Mouse (Mus musculus) cerebellum, postnatal 10 days (tissue): ENCODE data around the gene Slc38a10.
A peak's percentile ranks its signal among the peaks of the same experiment; 100 is the strongest.

Source experiments
- DNase-seq, 2 experiments: peaks; one replicate each; pipeline ENCODE4 v3.0.0; 2021; ENCODE audit warnings: mixed read lengths in 2 of 2

Slc38a10 gene

DNA sequence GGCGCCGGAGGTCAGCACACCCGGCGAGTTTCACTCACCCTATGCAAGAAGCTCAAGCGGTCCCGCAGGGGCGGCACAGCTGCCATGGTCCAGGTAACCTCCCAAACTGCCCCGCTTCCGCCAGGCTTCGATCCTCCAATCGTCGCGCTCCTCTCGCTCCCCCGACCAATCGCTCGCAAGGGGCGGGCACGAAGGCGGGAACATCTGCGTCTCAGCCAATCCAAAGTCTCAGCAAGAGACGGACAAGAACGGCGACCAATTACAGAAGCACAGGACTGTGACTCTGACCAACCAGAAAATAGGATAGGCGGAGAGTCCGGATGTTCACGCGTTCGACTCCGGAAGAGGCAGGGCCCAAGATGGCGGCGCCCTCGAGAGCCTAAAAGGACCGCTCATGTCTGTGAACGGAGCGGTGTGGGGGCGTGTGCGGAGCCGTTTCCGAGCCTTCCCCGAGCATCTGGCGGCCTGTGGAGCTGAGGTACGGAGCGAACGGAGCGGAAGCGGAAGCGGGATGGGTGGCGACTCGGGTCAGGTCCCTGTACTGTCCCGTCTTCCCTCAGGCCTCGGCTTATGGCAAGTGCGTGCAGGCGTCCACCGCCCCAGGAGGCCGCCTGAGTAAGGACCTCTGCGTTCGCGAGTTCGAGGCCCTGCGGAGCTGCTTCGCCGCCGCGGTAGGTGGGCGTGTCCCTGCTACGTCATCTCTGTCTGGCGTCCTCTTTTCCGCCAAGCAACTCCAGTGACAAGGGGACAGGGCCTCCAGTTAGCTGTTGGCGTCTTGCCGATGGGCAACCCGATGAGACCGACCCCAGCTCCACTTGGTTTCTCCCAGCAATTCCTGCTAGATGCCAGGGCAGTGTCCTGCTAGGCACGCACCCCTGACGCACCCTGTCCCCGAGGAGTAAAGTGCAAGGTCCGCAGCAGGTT, 52.3 kb downstream of the Slc38a10 start, which contains the start of the genes Tepsin and Ndufaf8:
Gene Tepsin (minus strand): TSS at position 144 of the 924 bp plus-strand sequence.
Gene Ndufaf8 (plus strand): TSS at position 341 of the 924 bp plus-strand sequence.
- DNase-seq: peak; percentile 97

DNA sequence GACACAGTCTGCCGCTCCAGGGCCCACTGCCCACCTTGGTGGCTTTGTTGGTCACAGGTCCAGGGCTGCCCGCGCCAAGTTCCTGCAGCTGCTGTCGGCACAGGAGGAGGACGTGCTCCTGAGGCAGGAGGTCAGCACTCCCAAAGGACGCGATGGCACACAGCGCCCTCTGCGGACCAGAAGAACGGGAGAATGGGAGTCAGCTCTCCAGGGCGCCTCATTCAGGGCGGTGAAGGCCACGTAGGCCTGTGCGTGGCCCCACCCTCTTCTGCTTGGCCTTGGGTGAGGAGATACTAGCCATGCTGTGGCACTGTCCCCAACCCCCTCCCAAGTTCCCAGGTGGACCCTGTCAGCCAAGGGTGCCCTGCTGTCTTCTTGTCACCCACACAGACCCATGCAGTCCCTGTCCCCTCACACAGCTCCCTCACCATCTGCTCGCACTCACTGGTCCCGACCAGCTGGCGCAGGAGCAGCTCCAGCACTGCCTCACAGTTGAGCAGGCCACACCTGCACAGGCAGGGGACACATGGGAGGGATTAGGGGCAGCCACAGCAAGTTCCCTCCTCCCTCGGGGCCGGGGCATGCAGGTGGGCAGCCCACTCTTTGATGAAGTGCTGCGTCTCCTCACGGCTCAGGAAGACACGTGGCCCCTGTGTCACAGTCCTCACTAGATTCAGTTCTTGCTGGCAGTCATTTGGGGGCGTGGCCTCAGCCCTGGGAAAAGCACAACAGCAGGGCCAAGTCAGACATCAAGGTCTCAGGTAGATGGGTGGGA, 58.1 kb downstream of the Slc38a10 start:
- peak in 1 of 2 experiments; percentile 54 for DNase-seq

DNA sequence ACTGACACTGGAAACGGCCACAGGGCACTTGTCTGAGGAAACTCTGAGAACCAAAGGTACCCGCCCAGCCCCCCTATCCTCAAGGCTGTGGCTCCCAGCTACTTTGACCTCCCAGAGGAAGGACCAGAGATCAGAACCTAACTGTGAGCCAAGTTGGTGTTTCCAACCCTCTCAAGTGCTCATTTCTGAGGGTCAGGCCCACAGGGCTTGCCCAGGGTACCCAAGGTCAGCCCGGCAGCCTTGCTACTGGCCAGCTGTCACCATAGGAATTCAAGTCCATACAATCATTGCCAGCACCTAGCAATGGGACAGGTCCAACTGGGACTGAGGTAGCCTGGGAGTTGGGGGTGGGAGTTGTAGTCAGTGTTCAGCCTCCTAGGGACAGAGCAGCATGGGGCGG, 60.5 kb downstream of the Slc38a10 start:
- no peak for DNase-seq

DNA sequence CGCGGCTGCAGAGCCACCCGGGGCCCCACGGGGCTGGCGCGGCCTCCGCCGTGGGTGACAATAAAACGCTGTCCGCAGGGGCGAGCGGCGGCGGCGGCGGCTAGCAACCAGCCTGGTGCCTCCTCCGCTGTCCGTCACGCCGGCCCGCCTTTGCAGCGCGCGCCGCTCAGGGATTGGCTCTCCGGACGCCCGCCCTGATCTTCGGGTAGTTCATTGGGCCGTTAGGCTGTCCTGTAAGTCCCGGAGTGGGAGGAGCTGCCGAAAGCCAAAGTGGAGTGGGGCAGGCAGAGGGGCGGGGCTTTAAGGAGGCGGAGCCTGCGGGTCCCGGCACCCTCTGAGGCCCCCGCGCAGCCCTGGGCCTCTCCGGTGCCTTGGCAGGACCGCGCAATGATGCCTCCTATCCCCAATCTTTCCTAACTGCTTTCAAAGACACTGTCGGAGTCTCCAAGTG, 64.4 kb downstream of the Slc38a10 start, which contains the start of gene Cep131:
Gene Cep131 (minus strand): TSS at position 126 of the 451 bp plus-strand sequence.
- DNase-seq: peak; percentile 98 to 99

DNA sequence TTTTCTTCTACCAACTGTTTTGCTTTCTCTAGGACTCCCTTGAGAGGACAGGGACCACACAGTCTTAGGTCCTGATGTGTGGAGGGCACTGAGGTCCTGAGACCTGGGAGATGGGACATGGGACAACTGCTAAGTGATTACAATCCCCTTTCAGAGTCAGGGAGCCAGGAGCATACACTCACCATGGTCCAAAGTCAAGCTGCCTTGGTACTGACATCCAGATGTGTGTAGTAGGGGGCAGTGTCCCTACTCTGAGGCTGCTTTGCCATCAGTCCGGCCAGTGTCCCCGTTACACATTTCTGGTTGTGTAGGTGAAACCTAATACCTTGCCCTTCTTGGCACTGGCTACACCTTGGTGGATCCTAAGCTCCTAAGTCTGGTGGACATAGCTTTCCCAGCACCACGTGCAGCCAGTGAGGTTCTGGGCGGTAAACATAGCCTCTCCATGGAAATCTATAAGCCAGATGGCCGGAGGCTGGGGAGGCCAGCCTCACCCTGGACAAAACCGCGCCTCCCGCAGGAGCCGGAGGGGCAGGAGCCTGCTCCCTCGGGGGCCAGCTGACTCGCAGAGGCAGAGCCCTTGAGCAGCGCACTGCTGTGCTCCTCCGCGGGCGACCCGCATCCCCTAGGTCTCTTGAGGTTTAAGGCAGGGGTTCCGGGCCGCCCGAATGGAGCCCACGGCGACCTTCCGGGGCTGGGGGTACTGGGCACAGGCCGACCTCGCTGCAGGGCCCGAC, 65.1 kb downstream of the Slc38a10 start:
- peak; percentile 68 to 69 for DNase-seq

DNA sequence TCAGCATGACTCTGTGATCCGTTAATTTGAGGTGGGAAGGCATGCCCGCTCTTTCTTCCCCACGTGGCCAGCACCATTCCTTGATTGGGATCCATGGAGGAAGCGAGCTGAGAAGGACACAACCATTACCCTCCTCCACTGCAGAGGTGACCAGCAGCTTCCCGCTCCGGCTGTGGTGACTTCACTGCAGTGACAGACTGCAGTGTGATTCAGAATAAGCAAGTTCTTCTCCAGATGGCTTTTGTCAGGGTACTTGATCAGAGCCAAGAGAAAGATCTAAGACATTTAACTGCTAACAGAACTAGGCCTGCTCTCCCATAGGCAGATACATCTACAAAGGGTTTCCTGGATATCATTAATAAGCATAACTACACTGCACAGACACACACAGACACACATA, 70.9 kb downstream of the Slc38a10 start:
- DNase-seq: no peak

DNA sequence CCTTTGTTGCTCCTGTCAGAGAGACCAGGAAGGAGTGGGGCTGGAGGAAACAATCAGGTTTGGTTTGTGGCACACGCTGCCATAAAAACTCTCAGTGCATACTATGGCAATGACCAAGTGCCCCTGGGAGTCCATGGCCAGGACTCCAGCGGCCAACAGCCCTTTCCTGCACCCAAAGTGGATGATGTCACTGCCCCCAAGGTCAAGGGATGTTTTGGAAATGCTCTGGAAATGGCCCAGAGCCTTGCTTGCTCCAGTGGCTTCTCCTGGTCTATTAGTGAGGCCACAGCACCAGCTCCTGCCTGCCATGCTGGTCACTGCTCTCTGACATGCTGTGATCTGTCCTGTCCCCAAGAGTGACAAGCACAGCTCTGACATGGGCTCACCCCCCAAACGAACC, 75.0 kb downstream of the Slc38a10 start:
- no peak for DNase-seq

DNA sequence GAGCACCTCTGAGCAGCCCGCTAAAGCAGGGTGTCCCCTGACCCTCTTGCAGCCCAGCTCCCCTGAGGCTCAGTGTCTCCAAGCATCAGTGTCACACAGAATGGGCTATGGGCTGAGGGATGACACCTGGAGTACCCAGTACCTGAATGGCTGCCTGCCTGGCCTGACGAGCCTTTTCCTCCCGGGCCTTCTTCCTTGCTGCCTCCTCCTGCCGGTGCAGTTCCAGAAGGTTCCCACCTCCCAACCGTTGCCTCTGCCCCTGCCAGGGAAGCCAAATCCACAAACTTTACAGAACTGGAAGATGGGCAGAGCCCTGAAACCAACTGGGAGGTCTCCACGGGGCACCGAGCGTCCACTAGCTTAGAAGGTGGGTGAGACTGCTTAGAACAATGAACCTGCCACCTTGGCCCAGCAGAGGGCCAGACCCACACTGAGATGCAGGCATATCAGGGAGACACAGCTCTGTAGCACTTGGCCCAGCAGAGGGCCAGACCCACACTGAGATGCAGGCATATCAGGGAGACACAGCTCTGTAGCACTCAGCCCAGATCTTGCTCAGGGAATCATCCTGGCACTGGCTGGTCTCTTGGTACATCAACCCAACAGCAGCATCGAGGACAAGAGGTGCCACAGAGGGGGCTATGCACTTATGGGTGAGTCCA, 78.0 kb downstream of the Slc38a10 start:
- DNase-seq: no peak

DNA sequence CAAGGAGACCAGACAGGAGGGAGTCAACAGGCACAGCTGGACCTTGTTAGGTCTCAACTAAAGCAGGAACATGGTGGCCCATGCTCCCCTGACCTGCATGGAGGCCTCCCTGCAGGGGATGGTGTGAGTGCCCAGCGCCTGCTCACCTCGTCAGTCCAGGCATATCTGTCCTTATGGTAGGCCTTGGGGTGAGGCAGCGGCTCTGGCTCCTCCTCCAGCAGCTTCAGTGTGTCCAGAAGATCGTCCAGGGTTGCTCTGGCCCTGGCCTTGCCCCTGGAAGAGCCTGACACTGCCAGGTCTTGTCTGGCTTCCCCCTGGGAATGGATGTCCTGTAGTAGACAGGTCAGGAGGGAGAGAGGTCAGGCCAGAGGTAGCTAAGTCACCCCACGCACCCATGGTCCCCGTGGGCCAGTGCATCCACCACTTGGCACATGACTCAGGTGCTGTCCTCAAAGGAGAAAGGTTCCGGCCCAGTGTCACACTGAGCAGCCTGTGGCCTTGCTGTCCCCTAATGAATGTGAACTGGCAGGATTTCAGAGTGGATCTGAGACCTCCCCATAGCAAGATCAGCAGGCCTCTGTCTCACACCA, 79.3 kb downstream of the Slc38a10 start:
- DNase-seq: no peak

DNA sequence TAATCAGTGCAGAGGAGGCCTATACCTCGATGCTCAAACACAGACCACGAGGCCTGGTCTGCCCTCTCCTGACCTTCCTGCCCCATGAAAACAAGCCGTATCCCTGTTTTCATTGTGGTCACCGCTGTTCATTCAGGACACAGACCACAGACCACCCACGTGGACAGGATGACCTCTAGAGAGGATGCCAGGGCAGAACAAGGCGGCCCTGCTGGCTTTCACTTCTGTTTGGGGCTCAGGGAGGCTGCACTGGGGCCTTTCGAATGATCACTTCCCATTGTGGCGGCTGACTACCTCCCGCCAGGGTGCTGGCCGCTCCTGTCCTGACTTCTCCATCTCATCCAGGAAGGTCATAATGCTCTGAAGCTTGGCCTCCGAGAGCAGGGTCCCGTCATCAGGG, 80.1 kb downstream of the Slc38a10 start:
- DNase-seq: no peak

DNA sequence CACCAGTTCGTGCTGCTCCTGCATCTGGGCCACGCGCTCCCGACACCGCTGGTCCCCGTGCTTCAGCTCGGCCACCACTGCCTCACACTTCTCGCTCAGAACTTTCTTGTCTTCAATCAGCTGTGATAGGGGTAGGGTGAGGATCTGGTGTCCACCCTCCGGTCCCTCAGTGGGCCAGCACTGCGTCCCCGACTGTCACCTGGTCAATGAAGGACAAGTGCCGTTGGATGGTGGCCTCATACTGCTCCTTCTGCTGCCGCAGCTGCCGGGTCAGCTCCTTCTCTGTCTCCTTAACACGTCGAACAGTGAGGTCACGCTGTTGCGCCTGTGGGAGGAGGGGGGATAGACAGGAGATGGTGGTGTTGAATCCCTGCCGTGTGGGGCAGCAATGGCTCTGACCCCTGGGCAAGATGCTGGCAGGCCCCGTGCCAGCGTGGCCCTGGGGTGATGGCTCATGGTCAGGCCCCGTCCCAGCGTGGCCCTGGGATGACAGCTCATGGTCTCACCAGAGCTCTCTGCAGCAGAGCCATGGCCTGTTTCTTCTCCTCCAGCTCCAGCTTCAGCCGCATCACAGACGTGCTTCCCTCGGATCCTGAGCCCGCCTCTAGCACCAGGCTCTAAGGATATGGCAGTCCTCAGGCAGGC, 80.7 kb downstream of the Slc38a10 start:
- no peak for DNase-seq

DNA sequence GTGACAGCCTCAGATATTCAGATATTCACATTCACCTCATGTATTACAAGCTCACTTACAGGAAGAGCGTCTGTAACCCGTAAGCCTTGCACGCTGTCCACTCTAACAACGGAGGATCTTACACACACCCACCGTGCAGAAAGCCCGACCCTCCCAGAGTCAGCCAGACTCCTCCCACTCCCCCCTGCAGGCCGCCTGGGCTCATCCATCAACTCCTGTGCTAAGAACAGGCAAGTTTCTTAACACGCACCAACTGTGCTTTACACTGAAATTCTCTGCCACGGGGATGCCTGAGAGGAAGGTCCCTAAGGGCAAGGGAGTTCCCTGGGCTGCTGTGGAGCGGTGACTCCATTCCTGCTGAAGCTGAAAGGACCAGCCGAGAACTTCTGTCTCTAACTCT, 81.9 kb downstream of the Slc38a10 start:
- no peak for DNase-seq

DNA sequence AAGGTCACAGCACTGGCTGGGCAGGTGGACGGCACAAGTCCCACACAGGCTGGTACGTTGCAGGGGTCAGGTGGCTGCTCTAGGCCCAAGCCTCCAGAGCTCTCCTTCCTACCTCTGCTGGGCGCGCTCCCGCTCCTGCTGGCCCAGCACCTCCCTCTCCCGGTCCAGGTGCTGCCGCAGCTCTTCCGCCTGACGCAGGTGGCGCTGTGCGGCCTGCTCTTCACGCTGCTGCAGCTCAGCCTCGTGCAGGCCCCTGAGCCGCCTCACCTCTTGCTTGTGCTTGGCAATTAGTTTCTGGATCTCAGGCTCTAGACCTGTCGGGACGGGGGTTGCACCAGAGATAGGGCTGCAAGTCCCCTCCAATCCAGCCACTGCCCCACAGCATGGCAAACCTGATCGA, 83.3 kb downstream of the Slc38a10 start:
- no peak for DNase-seq

DNA sequence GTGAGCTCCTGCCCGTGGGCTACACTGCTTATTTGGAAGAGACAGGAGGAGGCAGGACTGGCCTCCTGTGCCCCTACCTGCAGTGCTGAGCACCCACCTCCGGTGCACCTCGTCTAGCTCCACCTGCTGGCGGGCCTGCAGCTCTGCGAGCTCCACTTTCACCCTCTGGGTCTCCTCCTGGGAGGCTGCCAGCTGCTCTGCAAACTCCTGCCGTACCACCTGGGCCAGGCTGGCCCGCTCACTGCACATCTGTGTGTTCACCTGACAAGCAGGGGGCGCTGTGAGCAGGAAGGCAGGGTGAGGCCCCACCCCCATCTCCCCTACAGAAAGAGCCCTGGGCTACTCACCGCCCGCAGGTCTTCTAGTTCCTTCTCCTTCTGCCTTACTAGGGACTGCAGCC, 85.9 kb downstream of the Slc38a10 start:
- peak; percentile 87 to 89 for DNase-seq

DNA sequence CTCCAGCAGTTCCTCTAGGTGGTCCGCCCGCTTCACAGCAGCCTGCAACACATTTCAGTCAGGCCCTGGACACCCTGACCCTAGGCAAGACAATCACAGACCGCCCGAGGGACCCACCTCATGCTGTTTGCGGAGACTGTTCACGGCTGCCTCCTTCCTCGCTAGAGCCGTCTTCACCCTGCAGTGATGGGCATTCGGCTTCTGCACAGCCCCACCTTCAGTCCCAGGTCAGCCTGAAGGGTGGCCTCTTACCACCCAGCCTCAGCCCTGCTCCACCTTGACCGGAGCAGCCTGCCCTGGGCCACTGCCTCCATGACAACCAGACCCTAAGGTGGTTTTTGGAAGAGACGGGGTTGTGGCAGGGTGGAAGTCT, 86.5 kb downstream of the Slc38a10 start:
- peak in 1 of 2 experiments; percentile 39 for DNase-seq

DNA sequence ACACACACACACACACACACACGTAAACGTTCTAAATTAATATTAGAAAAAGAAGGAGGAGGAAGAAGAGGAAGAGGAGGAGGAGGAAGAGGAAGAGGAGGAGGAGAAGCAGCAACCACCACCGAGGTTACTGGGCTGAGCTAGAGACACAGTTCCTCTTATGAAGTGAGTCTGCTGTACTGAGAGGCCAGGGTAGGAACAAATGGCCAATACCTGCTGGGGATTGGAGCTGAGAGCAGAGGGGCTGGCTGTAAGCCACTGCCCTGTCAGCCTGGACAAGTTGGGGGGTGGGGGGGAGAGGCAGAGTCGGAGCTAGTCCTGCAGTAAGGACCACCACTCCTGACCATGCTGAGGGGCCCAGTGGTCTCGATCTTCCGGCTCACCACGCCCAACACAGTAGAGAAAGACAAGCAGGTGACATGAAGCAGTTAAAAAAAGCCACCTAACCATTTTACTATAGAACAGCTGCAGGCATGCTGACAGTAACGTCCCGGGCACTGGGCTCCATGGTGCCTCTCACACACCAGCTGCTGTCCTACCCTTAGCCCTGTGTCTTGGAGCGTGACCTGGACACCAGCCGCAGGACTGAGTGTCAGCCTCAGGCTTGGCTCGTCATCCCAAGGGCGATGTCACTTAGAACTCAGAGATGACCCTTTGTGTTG, 87.0 kb downstream of the Slc38a10 start:
- peak; percentile 45 to 62 for DNase-seq

DNA sequence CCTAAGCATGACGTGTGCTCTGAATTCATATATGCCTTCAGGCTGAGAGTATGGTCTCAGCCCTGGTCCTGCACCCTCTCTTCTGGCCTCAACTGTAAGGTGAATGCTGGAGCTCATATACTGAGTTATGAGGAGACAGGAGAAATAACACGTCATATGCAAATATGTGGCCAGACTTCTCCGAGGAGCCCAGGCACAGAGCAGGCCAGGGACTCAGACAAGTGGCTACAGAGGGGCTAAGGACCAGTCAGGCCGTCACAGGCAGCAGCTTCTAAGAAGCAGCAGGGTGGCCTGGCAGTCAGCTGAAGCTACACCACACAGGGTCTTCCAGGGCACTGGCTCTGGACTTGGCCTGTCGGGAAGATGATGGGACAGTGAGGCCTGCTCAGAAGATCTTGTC, 87.8 kb downstream of the Slc38a10 start:
- DNase-seq: peak in 1 of 2 experiments; percentile 5

DNA sequence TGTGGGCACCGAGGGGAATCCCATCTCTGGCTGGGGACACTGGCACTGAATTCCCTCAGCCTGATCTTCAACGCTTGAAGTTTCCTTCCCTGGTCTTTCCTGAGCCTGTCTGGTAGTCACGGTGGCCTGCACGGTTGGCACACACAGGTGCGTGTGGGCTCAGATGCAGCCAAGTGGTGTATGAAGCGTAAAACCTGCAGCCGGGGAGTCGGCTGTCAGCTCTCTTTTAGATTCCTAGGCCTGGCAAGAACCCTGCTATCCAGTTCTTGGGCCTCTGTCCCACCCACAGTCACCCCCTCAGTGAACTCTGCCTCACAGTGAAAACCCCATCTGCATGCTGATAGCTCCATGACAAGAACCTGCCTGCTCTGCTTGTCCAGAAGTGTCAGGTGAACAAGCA, 90.5 kb downstream of the Slc38a10 start:
- peak; percentile 69 to 72 for DNase-seq

DNA sequence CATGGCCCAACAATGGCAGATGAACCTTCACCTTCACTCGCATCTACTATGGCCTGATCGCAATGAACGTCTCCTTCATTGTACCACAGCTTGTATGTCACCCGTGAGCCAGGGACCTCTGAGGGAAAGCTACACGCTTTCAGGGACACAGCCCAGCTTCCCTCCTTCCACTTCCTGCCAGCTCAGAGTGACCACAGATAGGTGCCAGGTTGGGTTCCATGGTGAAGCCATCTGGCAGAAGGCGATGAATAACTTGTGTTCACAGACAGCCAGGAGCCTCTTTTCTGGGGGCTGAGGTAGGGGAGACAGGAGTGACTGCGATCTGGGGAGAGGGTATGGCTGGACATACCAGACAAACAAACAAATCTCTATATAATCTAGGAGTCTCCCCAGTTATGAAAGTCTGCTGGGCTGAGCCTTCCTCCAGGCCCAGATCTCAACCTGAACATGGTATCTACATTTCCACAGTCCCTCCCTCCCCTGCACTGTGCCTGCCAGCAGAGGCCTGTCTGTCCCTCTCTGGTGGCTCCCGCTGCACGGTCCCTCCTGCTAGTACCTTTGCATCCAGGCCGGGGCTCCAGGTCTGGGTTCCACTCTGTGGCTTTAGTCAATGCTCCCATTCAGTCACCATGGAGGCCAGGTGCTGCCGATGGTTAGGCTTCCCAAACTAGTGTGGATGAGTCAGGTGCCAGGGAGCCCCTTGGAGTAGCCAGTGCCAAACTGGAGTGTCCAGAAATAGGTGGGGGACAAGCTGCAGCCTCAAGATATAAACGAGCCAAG, 95.0 kb downstream of the Slc38a10 start:
- peak; percentile 70 to 73 for DNase-seq
